Mouse (Mus musculus) limb, embryonic 13.5 days (tissue): ENCODE measurements around the gene Snx7. TPM values are rescaled to one million over a fixed set of nuclear protein-coding genes. Genes with fewer than 3 reads are reported as not detected.

Source experiments
- ATAC-seq: fragments of 200-750 bp; cut with Nextera tagmentation; 2 replicates; pipeline ENCODE4 v1.8.0; 2017; ENCODE audit warnings: low read depth, moderate number of reproducible peaks, moderate TSS enrichment; ENCODE audit not compliant: low FRiP score
- H3K27ac ChIP-seq: fragments of 300-500 bp; sonication (generic); 2 replicates; pipeline ENCODE4 v1.5.1; 2015; ENCODE audit warnings: inconsistent platforms, mild to moderate bottlenecking, moderate library complexity
- H3K27me3 ChIP-seq: fragments of 300-500 bp; sonication (generic); 2 replicates; pipeline ENCODE4 v1.6.1; 2015; ENCODE audit warnings: mild to moderate bottlenecking, inconsistent platforms
- H3K36me3 ChIP-seq: fragments of 300-500 bp; sonication (generic); 2 replicates; pipeline ENCODE4 v1.6.1; 2015; ENCODE audit warnings: inconsistent platforms, mild to moderate bottlenecking, moderate library complexity
- H3K4me1 ChIP-seq: fragments of 300-500 bp; sonication (generic); 2 replicates; pipeline ENCODE4 v1.6.1; 2015; ENCODE audit warnings: inconsistent platforms
- H3K4me2 ChIP-seq: fragments of 300-500 bp; sonication (generic); replicated peaks from 2 replicates; pipeline ENCODE4 v1.6.1; 2015; ENCODE audit warnings: inconsistent platforms, mild to moderate bottlenecking, moderate library complexity
- H3K4me3 ChIP-seq: fragments of 300-500 bp; sonication (generic); 2 replicates; pipeline ENCODE4 v1.5.1; 2015; ENCODE audit warnings: moderate library complexity, mild to moderate bottlenecking, inconsistent platforms
- H3K9ac ChIP-seq: fragments of 300-500 bp; sonication (generic); 2 replicates; pipeline ENCODE4 v1.6.1; 2015; ENCODE audit warnings: mild to moderate bottlenecking, inconsistent platforms
- H3K9me3 ChIP-seq: fragments of 300-500 bp; sonication (generic); 2 replicates; pipeline ENCODE4 v1.6.1; 2016; ENCODE audit warnings: inconsistent platforms
- WGBS: fragments of 180-500 bp; shearing (Covaris S2); methylation state at CpG from one replicate; pipeline ENCODE4 v1.1.7; 2015; 5-methylcytosine and 5-hydroxymethylcytosine counted together
- polyA plus RNA-seq: library from polyadenylated mRNA; unstranded; fragments of >200 nt; fragmentation: Nextera tagmentation; extraction: Ambion mirVana; gene quantifications from 2 replicates; pipeline ENCODE4 v1.2.1, GENCODE M21; 2015

The Snx7 gene
- polyA plus RNA-seq, 1 experiment from 2014 or later: 28.7 TPM

- H3K9me3 ChIP-seq: no peaks in the 10 kb centered on the region
- 92% methylated on average over 6 of the region's 6 CpGs for WGBS
- no peaks in the 10 kb centered on the region for H3K27me3 ChIP-seq
- H3K9ac ChIP-seq: no peak overlapping the region
- H3K27ac ChIP-seq: no peak overlapping the region
- ATAC-seq: no peak
- H3K4me2 ChIP-seq: no peak overlapping the region
- H3K4me3 ChIP-seq: no peak overlapping the region
- H3K4me1 ChIP-seq: peaks cover 3% of the 10 kb centered on the region; the same call in 1 of the 2 replicates
- peaks cover 2% of the 10 kb centered on the region; the same call in 1 of the 2 replicates for H3K36me3 ChIP-seq
Measured at GRCm38 (mm10) chr3:117805782-117806181, 63.0 kb downstream of the Snx7 start.

- Histone ChIP-seq H3K4me3 (no peak overlapping the region), H3K36me3 (no peaks in the 10 kb centered on the region; the same call in 1 of the 2 replicates), H3K9ac (no peak overlapping the region), H3K9me3 (no peaks in the 10 kb centered on the region), H3K27me3 (no peaks in the 10 kb centered on the region), H3K4me2 (no peak overlapping the region), H3K4me1 (no peaks in the 10 kb centered on the region), H3K27ac (no peak overlapping the region)
- ATAC-seq: no peak
Measured at GRCm38 (mm10) chr3:117794501-117794900, 74.2 kb downstream of the Snx7 start.

GRCm38 (mm10) chr3:117791951-117792350 is 76.8 kb downstream of the Snx7 start:
- Histone ChIP-seq H3K36me3 (no peaks in the 10 kb centered on the region; the same call in 1 of the 2 replicates), H3K9me3 (no peaks in the 10 kb centered on the region), H3K27me3 (no peaks in the 10 kb centered on the region), H3K4me3 (no peak overlapping the region), H3K4me1 (peaks cover 13% of the 10 kb centered on the region), H3K27ac (no peak overlapping the region), H3K9ac (no peak overlapping the region), H3K4me2 (no peak overlapping the region)
- no peak for ATAC-seq
- WGBS: 56% methylated on average over 4 of the region's 4 CpGs

- no peak for ATAC-seq
- Histone ChIP-seq H3K36me3 (no peaks in the 10 kb centered on the region; the same call in 1 of the 2 replicates), H3K27me3 (no peaks in the 10 kb centered on the region), H3K4me3 (no peak overlapping the region), H3K4me2 (no peak overlapping the region), H3K9ac (no peak overlapping the region), H3K27ac (no peak overlapping the region), H3K9me3 (no peaks in the 10 kb centered on the region), H3K4me1 (peaks cover 13% of the 10 kb centered on the region)
- WGBS: 80% methylated on average over 2 of the region's 2 CpGs
Measured at GRCm38 (mm10) chr3:117791273-117791672, 77.5 kb downstream of the Snx7 start.

GRCm38 (mm10) chr3:117788800-117789693 is 79.7 kb downstream of the Snx7 start:
- ATAC-seq: peak; percentile 49; the same call in 1 of the 2 replicates
- Histone ChIP-seq H3K4me3 (no peak overlapping the region), H3K27ac (no peak overlapping the region), H3K4me2 (no peak overlapping the region), H3K4me1 (peaks cover 13% of the 10 kb centered on the region), H3K9me3 (no peaks in the 10 kb centered on the region), H3K36me3 (no peaks in the 10 kb centered on the region), H3K9ac (no peak overlapping the region), H3K27me3 (no peaks in the 10 kb centered on the region)
- 65% methylated on average over 14 of the region's 14 CpGs for WGBS

GRCm38 (mm10) chr3:117787247-117787646 is 81.5 kb downstream of the Snx7 start:
- ATAC-seq: no peak
- WGBS: 52% methylated on average over 6 of the region's 6 CpGs
- peaks cover 13% of the 10 kb centered on the region for H3K4me1 ChIP-seq

GRCm38 (mm10) chr3:117752151-117752757 is 116.5 kb downstream of the Snx7 start:
- no peaks in the 10 kb centered on the region for H3K4me1 ChIP-seq
- H3K9ac ChIP-seq: no peak overlapping the region
- no peak overlapping the region for H3K4me2 ChIP-seq
- no peak overlapping the region for H3K27ac ChIP-seq
- no peaks in the 10 kb centered on the region for H3K9me3 ChIP-seq
- no peaks in the 10 kb centered on the region for H3K36me3 ChIP-seq
- no peak for ATAC-seq
- H3K27me3 ChIP-seq: no peaks in the 10 kb centered on the region
- H3K4me3 ChIP-seq: no peak overlapping the region
- WGBS: 59% methylated on average over 5 of the region's 5 CpGs

More at GRCm38 (mm10) chr3:117787247-117787646, 81.5 kb downstream of the Snx7 start:
- no peak overlapping the region for H3K27ac ChIP-seq
- H3K36me3 ChIP-seq: no peaks in the 10 kb centered on the region
- H3K9ac ChIP-seq: no peak overlapping the region
- H3K4me2 ChIP-seq: no peak overlapping the region
- H3K4me3 ChIP-seq: no peak overlapping the region
- no peaks in the 10 kb centered on the region for H3K27me3 ChIP-seq
- H3K9me3 ChIP-seq: no peaks in the 10 kb centered on the region

- Histone ChIP-seq H3K9me3 (no peaks in the 10 kb centered on the region), H3K4me1 (no peaks in the 10 kb centered on the region), H3K27me3 (no peaks in the 10 kb centered on the region), H3K4me2 (no peak overlapping the region), H3K27ac (no peak overlapping the region), H3K9ac (no peak overlapping the region), H3K4me3 (no peak overlapping the region), H3K36me3 (no peaks in the 10 kb centered on the region)
- WGBS: 39% methylated on average over 2 of the region's 2 CpGs
- no peak for ATAC-seq
Measured at GRCm38 (mm10) chr3:117751665-117752064, 117.1 kb downstream of the Snx7 start.

- ATAC-seq: no peak
- Histone ChIP-seq H3K36me3 (no peaks in the 10 kb centered on the region), H3K4me3 (no peak overlapping the region), H3K9me3 (no peaks in the 10 kb centered on the region), H3K4me2 (no peak overlapping the region), H3K27me3 (no peaks in the 10 kb centered on the region), H3K4me1 (no peaks in the 10 kb centered on the region), H3K9ac (no peak overlapping the region), H3K27ac (no peak overlapping the region)
- WGBS: 89% methylated on average over 3 of the region's 3 CpGs
Measured at GRCm38 (mm10) chr3:117749256-117749655, 119.5 kb downstream of the Snx7 start.

GRCm38 (mm10) chr3:117739760-117740159 is 129.0 kb downstream of the Snx7 start:
- WGBS: 54% methylated on average over 5 of the region's 5 CpGs
- no peak for ATAC-seq

GRCm38 (mm10) chr3:117732661-117733060 is 136.1 kb downstream of the Snx7 start:
- Histone ChIP-seq H3K4me1 (no peaks in the 10 kb centered on the region), H3K27ac (no peak overlapping the region), H3K9me3 (no peaks in the 10 kb centered on the region), H3K36me3 (no peaks in the 10 kb centered on the region), H3K9ac (no peak overlapping the region), H3K27me3 (no peaks in the 10 kb centered on the region), H3K4me2 (no peak overlapping the region), H3K4me3 (no peak overlapping the region)
- WGBS: 75% methylated on average over 4 of the region's 4 CpGs
- no peak for ATAC-seq

More at GRCm38 (mm10) chr3:117739760-117740159, 129.0 kb downstream of the Snx7 start:
- no peaks in the 10 kb centered on the region for H3K36me3 ChIP-seq
- no peak overlapping the region for H3K27ac ChIP-seq
- no peaks in the 10 kb centered on the region for H3K27me3 ChIP-seq
- no peak overlapping the region for H3K4me3 ChIP-seq
- no peak overlapping the region for H3K9ac ChIP-seq
- H3K9me3 ChIP-seq: no peaks in the 10 kb centered on the region
- no peaks in the 10 kb centered on the region for H3K4me1 ChIP-seq
- no peak overlapping the region for H3K4me2 ChIP-seq
